Mouse (Mus musculus) E14TG2a.4 (cell line): ENCODE measurements around the gene Syngr3.

Source experiments
- H3K27me3 ChIP-seq: 2 replicates; pipeline ENCODE4 v1.6.1; 2014; ENCODE audit warnings: low read length, control low read depth; ENCODE audit not compliant: insufficient read depth
- H3K36me3 ChIP-seq: 2 replicates; pipeline ENCODE4 v1.6.1; 2014; ENCODE audit warnings: low read length, control low read depth; ENCODE audit not compliant: insufficient read depth
- H3K4me1 ChIP-seq: replicated peaks from 2 replicates; pipeline ENCODE4 v1.6.1; 2014; ENCODE audit warnings: low read depth, low read length, control low read depth
- H3K4me3 ChIP-seq: replicated peaks from 2 replicates; pipeline ENCODE4 v1.5.1; 2014; ENCODE audit warnings: mild to moderate bottlenecking, low read length
- H3K9me3 ChIP-seq: 2 replicates; pipeline ENCODE4 v1.6.1; 2014; ENCODE audit warnings: low read length, control low read depth
- CTCF ChIP-seq: conservative IDR thresholded peaks from 2 replicates; pipeline ENCODE4 v1.5.1; 2014; ENCODE audit warnings: low read length
- NANOG ChIP-seq: IDR thresholded peaks from 2 replicates; pipeline ENCODE4 v1.6.1; 2014; ENCODE audit warnings: borderline replicate concordance, low read length, mixed read lengths
- POU5F1 ChIP-seq: IDR thresholded peaks from 2 replicates; pipeline ENCODE4 v1.6.1; 2014; ENCODE audit warnings: low read length, borderline replicate concordance

Gene Syngr3

DNA sequence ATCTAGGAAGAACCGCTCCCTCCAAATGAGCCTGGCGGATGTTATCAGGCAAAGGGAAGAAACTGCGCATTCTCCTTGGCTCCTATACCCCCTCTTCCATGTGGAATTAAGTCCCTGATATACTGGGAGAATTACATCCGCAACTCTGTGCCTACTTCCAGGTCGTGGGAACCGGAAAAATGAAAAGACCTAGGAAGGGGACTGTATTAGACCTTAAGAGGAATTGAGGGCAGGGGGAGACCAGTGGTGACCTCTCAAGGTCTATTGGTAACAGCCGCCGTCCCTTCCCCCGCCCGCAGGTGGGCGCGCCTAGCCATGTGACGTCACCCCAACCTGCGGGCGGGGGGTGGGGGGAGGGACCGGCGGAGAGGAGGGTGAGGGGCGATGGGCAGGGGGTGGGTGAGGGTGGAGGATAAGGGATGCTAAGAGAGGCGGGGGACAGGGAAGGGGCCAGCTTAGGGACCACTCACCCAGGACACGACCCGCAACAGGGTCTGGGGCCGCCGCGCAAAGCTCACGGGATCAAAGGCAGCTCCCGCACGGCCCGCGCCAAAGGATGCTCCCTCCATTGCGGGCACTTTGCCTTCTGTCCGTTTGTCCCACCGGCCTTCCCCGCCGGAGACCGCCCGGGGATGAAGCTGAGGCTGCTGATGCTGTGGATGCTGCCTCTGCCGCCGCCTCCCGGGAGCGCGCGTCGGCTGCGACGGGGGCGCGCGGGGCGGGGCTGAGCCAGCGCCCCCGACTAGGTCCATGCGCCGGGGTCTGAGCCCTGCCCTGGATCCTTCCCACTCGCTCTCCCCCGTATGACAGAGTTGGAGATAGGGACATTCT is at the start of gene Syngr3:
Syngr3 (minus strand) TSS at position 705 of the 831 bp plus-strand sequence.
- Histone ChIP-seq H3K4me1 (peaks cover 67% of the 10 kb centered on the region), H3K4me3 (peak within 1 kb of the TSS; percentile 87), H3K9me3 (no peaks in the 10 kb centered on the region), H3K27me3 (peaks cover 40% of the 10 kb centered on the region), H3K36me3 (peaks cover 22% of the 10 kb centered on the region)
- TF ChIP-seq NANOG (no peak), CTCF (no peak), POU5F1 (no peak)

DNA sequence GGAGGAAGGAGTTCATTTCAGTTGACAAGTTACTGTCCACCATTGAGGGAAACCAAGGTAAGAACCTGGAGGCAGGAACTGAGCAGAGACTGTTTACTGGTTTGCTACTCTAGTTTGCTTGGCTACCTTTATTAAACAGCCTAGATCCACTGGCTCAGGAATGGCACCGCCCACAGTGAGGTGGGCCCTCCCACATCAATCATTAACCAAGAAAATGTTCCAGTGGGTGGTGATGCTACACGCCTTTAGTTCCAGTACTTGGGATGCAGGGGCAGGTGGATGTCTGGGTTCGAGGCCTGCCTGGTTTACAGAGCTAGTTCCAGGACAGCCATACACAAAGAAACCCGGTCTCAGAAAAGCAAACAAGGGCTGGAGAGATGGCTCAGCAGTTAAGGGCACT is 48.5 kb upstream of the Syngr3 start:
- H3K4me3 ChIP-seq, result no peak overlapping the region
- peaks cover 26% of the 10 kb centered on the region for H3K36me3 ChIP-seq
- H3K27me3 ChIP-seq, result no peaks in the 10 kb centered on the region
- no peak for TF ChIP-seq POU5F1
- TF ChIP-seq NANOG, result no peak
- TF ChIP-seq CTCF, result no peak
- peaks cover 55% of the 10 kb centered on the region for H3K4me1 ChIP-seq
- no peaks in the 10 kb centered on the region for H3K9me3 ChIP-seq

DNA sequence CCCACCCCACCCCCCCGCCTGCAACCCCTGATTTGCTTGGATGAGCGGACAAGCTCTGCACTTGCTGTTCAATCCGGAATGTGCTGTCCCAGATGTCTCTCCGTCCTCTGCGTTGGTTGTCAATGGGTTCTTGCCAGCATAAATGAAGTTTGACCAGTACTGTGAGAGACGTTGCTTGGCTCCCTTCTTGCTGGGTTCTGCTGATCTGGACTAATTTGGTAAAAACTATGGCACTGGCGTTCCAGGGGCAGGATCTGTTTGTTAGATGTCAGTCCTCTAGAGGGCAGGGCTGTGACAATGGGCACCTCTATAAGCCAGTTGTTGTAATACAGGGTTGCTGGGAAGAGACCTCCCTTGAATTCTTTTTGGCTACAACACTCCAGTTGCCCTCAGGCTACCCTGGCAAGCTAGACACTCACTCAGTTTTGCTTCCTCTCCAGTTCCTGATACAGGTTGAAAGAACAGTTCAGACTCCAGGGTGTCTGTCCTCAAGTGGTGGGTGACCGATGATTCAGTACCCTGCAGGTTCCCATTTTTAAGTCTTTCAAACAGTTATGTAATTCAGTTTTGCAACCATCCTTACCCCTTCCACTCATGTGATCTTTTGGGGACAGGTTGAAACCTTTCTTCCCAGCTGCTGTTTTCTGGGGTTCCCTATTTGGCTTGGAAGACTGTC is 47.5 kb upstream of the Syngr3 start:
- H3K9me3 ChIP-seq, result no peaks in the 10 kb centered on the region
- H3K4me3 ChIP-seq, result peak overlapping the region; percentile 91
- no peaks in the 10 kb centered on the region for H3K27me3 ChIP-seq
- peaks cover 20% of the 10 kb centered on the region for H3K36me3 ChIP-seq
- TF ChIP-seq CTCF, result no peak
- TF ChIP-seq POU5F1, result no peak
- no peak for TF ChIP-seq NANOG
- peaks cover 64% of the 10 kb centered on the region for H3K4me1 ChIP-seq

DNA sequence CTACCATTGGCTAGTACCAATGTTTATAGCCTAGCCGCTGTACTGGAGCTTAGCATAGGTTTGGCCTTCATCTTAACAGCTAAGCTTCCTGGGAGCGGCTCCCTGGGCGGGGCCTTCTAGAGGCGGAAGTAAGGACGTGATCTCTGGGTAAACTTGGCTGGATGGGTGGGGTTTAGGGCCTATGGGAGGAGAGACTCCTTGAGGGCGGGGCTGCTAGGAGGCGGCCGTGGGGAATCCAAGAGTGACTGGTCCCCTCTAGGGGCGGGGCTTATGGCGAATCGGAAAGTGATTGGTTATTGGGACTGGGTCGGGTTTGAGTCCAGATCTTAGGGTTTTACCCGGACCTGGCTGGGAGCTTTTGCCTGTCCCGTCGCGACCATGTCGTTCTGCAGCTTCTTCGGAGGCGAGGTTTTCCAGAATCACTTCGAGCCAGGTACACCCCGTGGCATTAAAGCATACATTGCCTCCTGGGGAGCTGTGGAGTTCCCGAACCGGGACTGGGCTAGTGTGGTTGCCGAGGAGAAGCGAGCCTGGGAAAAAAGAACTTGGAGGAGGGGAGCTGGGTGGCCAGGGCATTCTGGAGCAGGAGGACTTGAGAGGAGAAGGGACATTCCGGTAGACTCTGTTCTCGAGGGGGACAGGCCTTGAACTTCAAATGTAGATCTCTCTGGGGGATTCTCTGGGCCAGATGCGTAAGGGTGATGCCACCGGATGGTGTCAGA is 46.7 kb upstream of the Syngr3 start, which contains the start of gene Msrb1:
Msrb1 (plus strand) TSS at position 313 of the 722 bp plus-strand sequence.
- no peaks in the 10 kb centered on the region for H3K9me3 ChIP-seq
- no peaks in the 10 kb centered on the region for H3K27me3 ChIP-seq
- H3K4me3 ChIP-seq, result peak within 1 kb of the TSS; percentile 91
- H3K4me1 ChIP-seq, result peaks cover 70% of the 10 kb centered on the region
- H3K36me3 ChIP-seq, result peaks cover 14% of the 10 kb centered on the region
- no peak for TF ChIP-seq NANOG
- TF ChIP-seq CTCF, result no peak
- no peak for TF ChIP-seq POU5F1

DNA sequence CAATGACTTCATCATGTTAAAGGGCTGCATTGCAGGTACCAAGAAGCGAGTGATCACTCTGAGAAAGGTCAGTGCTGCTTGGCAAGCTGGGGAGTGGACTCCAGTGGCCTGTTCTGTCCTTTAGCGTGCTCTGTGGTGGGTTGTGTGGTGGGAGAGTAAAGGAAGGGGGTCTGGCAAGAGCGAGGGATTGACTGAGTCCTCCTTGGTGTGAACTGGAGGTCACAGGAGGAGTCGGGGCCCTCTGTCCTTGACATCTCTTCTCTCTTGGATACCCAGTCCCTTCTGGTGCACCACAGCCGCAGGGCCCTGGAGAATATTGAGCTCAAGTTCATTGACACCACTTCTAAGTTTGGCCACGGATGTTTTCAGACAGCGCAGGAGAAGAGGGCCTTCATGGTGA is 45.7 kb upstream of the Syngr3 start:
- H3K27me3 ChIP-seq, result no peaks in the 10 kb centered on the region
- H3K9me3 ChIP-seq, result no peaks in the 10 kb centered on the region
- H3K4me3 ChIP-seq, result peak overlapping the region; percentile 91
- H3K4me1 ChIP-seq, result peaks cover 74% of the 10 kb centered on the region
- peaks cover 6% of the 10 kb centered on the region for H3K36me3 ChIP-seq
- TF ChIP-seq NANOG (no peak), POU5F1 (no peak), CTCF (no peak)

DNA sequence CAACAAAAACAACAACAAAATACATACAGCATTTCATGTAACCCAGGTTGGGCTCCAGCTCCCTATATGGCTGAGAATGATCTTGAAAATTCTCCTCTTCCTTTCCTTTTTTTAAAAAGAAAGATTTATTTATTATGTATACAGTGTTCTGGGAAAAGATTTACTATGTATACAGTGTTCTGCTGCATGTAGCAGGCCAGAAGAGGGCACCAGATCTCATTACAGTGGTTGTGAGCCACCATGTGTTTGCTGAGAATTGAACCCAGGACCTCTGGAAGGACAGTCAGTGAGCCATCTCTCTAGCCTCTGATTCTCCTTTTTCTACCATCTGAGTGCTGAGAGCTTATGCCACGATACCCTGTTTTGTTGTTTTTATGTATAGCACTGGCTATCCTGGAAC is 44.8 kb upstream of the Syngr3 start:
- no peaks in the 10 kb centered on the region for H3K27me3 ChIP-seq
- H3K9me3 ChIP-seq, result no peaks in the 10 kb centered on the region
- H3K36me3 ChIP-seq, result no peaks in the 10 kb centered on the region
- TF ChIP-seq NANOG, result no peak
- no peak; the same call in 1 of the 2 replicates for TF ChIP-seq CTCF
- TF ChIP-seq POU5F1, result no peak
- peaks cover 66% of the 10 kb centered on the region for H3K4me1 ChIP-seq
- H3K4me3 ChIP-seq, result no peak overlapping the region

DNA sequence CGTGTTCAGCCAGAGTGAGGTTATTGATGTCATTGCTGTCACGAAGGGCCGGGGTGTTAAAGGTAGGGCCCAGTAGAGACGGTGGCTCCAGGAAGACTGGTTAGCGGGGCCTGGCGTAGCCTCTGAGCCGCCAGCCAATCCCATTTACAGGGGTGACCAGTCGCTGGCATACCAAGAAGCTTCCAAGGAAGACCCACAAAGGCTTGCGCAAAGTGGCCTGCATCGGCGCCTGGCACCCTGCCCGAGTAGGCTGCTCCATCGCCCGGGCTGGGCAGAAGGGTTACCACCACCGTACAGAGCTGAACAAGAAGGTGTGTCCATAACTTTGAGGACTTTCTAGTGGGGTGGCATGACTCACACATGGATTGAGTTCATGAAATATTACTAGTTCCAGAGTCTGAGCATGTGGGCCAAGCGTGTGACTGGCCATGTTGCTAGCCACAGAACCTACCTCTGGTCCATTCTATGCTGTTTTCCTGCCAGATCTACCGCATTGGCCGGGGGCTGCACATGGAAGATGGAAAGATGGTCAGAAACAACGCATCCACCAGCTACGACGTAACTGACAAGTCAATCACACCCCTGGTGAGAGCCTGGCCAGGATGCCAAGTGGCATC is 43.8 kb upstream of the Syngr3 start:
- TF ChIP-seq POU5F1 (no peak), CTCF (no peak), NANOG (no peak)
- Histone ChIP-seq H3K4me3 (0 out of 2 replicates have a peak overlapping the region, but pooled peaks have one; percentile 17), H3K4me1 (peaks cover 68% of the 10 kb centered on the region), H3K27me3 (no peaks in the 10 kb centered on the region), H3K9me3 (no peaks in the 10 kb centered on the region), H3K36me3 (no peaks in the 10 kb centered on the region)
